Mouse (Mus musculus) layer of hippocampus, adult 2 months (tissue): ENCODE measurements around the gene Serpinb3c. TPM values are rescaled to one million over a fixed set of nuclear protein-coding genes. Genes with fewer than 3 reads are reported as not detected.
"Not testable (repeated sequence)": the region's sequence is repeated elsewhere in the genome, so short reads cannot be mapped to it uniquely, and the experiment has no call there.

Experiments used
- DNase-seq, 2 experiments: peaks; one replicate each; pipeline ENCODE4 v3.0.0; 2022; ENCODE audit warnings: low spot score in 2 of 2
- H3K27ac ChIP-seq: fragments of 200-600 bp; 2 replicates; pipeline ENCODE4 v1.8.1; 2022
- H3K4me3 ChIP-seq: fragments of 200-600 bp; 2 replicates; pipeline ENCODE4 v1.8.1; 2022; ENCODE audit warnings: mild to moderate bottlenecking
- CTCF ChIP-seq: fragments of 200-600 bp; conservative IDR thresholded peaks from 2 replicates; pipeline ENCODE4 v1.8.1; 2022; ENCODE audit warnings: antibody characterized with exemption, mild to moderate bottlenecking, moderate library complexity
- long read RNA-seq, 2 experiments: library from polyadenylated mRNA; stranded (forward); transcript quantifications; one replicate each; pipeline ENCODE4 v2.0.0; 2021; ENCODE audit warnings: borderline mapping rate in 2 of 2
- total RNA-seq, 2 experiments: library from RNA; stranded (reverse); gene quantifications; 2 replicates each; pipeline ENCODE4 v1.2.3; 2021

The Serpinb3c gene
- total RNA-seq, result not detected
- long read RNA-seq, experiment 1, result 0 reads
- long read RNA-seq, experiment 2, result 0 reads

- not testable (repeated sequence) for H3K4me3 ChIP-seq, H3K27ac ChIP-seq, DNase-seq
Measured at GRCm38 (mm10) chr1:107278261-107278660, at the start of gene Serpinb3c, which contains the start of gene Serpinb3b. Serpinb3c (minus strand) TSS chr1:107278371. Serpinb3b (minus strand) TSS chr1:107278361.

GRCm38 (mm10) chr1:107243170-107243569 lies 35.0 kb downstream of the Serpinb3c start:
- H3K4me3 ChIP-seq, H3K27ac ChIP-seq: not testable (repeated sequence)
- DNase-seq, result peak; percentile 5 to 16
- TF ChIP-seq CTCF, result peak; percentile 77

Other genes starting within 250 kb of the Serpinb3c start
- not detected for gene Serpinb3a, start 226.1 kb downstream of the Serpinb3c start, total RNA-seq
- not detected for gene Serpinb3d, start 194.9 kb downstream of the Serpinb3c start, total RNA-seq
- gene Serpinb3b, start within 50 bp of the Serpinb3c start, total RNA-seq, result not detected
- gene Serpinb11, start 82.8 kb upstream of the Serpinb3c start, total RNA-seq, result not detected
- not detected for gene Serpinb7, start 121.3 kb upstream of the Serpinb3c start, total RNA-seq
- gene Serpinb2, start 233.1 kb upstream of the Serpinb3c start, total RNA-seq, result not detected